Mouse (Mus musculus): Measurements from ENCODE around the gene Pds5b.
"Not testable (repeated sequence)": the region's sequence is repeated elsewhere in the genome, so short reads cannot be mapped to it uniquely, and the experiment has no call there.

The Pds5b gene

GRCm38 (mm10) chr5:150673153-150673835 lies at the start of gene Pds5b:
Gene Pds5b, plus strand, starts transcription at chr5:150673739.
- peak; percentile 90 for DNase-seq (ENCODE audit: low read depth, low spot score)

DNA sequence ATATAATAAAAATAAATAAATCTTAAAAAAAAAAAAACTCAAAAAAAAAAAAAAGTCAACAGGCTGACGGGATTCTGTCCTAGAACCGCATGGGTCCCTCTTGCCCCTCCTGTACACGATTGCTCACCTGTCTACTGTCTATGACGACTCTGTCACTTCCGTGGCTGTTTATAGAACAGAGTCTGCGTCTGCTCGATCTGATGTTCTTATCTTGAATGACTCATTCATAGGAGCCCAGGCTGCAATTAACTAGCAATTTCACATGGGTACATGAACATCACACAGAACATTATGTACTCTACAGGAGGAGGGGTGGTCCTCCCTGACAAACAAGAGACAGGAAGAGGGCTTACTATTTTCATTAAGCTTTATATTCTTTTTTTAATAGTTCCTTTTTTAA lies 48.0 kb upstream of the Pds5b start:
- DNase-seq (ENCODE audit: low read depth, low spot score) = no peak

- no peak for DNase-seq (ENCODE audit: low read depth, low spot score)
These were observed 44.3 kb upstream of the Pds5b start for GRCm38 (mm10) chr5:150629272-150629671.

- no peak for DNase-seq (ENCODE audit: low read depth, low spot score)
These were observed 43.8 kb upstream of the Pds5b start for GRCm38 (mm10) chr5:150629692-150630091.

- no peak for DNase-seq (ENCODE audit: low read depth, low spot score)
These were observed 32.1 kb upstream of the Pds5b start for GRCm38 (mm10) chr5:150641440-150641839.

DNA sequence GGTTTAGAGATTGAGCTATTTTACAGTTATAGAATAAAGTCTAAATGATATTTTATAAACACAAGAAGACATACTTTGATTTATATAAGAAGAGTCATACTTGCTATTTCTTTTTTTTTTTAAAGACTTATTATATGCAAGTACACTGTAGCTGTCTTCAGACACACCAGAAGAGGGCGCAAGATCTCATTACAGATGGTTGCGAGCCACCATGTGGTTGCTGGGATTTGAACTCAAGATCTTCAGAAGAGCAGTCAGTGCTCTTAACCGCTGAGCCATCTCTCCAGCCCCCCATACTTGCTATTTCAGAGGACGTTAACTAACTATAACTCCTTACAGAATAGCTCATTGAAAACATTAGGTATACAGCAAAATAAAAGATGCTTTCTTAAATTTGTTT lies 30.1 kb upstream of the Pds5b start:
- not testable (repeated sequence) for DNase-seq (ENCODE audit: low read depth, low spot score)

DNA sequence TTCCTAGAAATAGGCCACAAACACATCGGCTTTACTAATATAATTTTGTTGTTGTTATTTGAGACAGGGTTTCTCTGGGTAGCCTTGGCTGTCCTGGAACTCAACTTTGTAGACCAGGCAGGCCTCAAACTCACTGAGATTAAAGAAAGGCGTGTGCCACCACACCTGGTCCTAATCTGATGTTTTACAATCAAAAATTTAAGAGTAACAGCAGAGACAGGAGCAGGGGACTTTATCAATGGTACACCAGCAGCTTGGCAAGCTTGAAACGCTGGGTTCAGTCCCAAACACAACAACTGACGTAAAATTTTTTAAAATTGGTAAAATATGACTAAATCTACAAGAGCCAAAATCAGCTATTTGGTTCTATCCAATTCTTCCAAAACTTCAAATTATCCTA lies 28.6 kb upstream of the Pds5b start:
- DNase-seq (ENCODE audit: low read depth, low spot score) = no peak

DNA sequence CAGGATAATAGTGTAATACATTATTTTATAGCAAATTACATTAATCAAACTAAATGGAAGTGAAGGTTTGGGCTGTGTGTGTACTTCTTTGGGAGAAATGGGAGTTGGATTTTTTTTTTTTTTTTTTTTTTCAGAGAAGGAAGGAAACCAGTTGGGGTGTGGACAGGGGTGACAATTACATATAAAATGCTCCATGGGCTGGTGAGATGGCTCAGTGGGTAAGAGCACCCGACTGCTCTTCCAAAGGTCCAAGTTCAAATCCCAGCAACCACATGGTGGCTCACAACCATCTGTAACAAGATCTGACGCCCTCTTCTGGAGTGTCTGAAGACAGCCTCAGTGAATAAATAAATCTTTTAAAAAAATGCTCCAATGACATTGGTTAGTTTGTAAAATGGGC lies 21.0 kb upstream of the Pds5b start:
- no peak for DNase-seq (ENCODE audit: low read depth, low spot score)

- no peak for DNase-seq (ENCODE audit: low read depth, low spot score)
These were observed 19.0 kb upstream of the Pds5b start for GRCm38 (mm10) chr5:150654548-150654947.

- not testable (repeated sequence) for DNase-seq (ENCODE audit: low read depth, low spot score)
These were observed 14.1 kb upstream of the Pds5b start for GRCm38 (mm10) chr5:150659425-150659824.

DNA sequence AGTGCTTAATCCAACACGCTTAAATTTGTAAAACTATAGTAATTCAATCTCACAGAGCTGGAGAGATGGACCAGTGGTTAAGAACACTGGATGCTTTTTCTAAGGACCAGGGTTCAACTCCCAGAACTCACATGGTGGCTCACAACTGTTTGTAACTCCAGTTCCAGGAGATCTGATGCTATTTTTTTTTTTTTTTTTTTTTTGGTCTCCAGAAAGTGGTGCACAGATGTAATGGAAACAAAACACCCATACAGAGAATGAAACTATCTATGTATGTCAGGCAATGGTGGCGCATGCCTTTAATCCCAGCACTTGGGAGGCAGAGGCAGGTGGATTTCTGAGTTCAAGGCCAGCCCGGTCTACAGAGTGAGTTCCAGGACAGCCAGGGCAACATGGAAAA lies 13.2 kb upstream of the Pds5b start:
- not testable (repeated sequence) for DNase-seq (ENCODE audit: low read depth, low spot score)

DNA sequence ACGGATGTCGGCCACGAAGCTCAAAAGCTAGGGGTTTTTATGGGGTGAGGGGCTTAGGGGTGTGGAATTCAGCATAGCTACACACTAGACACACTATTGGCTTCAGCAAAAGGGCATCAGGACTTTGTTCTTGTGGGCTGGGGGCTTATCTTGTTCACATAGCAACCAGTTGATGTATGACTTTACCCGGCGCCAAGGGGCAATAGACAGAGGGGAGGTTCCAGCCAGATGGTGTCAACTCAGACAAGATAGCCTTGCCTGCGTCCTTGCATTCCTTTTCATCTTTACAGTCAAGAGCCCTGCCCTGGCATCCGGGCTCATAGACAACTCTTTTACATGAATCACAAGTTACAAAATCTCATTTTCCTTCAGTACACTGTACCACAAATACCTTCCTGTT lies 9.6 kb upstream of the Pds5b start:
- not testable (repeated sequence) for DNase-seq (ENCODE audit: low read depth, low spot score)

GRCm38 (mm10) chr5:150664794-150665131 lies 8.8 kb upstream of the Pds5b start:
- no peak for DNase-seq (ENCODE audit: low read depth, low spot score)

DNA sequence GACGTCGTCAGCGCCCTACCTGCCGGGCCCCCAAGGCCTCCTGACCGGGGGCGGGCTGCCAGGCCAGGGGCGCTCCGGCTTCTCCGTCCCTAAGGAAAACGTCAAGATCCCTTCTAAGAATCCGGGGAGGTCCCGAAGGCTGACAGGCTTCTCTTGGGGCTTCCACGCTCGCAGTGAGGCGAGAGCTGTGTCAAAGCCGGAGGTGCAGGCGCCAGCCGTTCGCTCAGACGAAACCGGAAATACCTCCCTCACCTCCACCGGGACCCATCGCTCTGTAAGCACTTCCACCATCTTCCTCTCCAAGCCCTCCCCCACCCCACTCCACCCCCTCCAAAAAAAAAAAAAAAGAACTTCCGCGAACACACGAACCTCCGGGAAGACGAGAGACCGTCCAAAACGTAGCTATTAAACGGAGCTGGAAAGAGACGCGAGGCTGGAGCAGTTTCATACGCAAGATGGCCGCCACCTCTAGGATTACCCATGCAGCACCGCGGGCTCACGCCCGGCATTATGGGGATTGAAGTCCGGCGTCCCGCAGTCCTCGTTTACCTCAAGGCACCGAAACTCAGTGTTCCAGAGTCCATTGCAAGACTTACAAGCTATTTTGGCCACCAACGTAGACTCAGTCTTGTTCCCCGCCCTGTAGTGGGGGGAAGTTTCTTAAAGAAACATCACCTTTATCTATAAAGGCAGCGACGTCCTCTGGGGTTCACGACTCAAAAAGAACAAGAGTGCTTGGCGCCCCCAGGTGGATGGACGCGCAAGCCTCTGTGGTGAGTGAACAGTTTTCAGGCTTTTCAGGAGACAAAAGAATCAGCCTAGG lies 8.2 kb upstream of the Pds5b start:
- peak; percentile 99 for DNase-seq (ENCODE audit: low read depth, low spot score)

DNA sequence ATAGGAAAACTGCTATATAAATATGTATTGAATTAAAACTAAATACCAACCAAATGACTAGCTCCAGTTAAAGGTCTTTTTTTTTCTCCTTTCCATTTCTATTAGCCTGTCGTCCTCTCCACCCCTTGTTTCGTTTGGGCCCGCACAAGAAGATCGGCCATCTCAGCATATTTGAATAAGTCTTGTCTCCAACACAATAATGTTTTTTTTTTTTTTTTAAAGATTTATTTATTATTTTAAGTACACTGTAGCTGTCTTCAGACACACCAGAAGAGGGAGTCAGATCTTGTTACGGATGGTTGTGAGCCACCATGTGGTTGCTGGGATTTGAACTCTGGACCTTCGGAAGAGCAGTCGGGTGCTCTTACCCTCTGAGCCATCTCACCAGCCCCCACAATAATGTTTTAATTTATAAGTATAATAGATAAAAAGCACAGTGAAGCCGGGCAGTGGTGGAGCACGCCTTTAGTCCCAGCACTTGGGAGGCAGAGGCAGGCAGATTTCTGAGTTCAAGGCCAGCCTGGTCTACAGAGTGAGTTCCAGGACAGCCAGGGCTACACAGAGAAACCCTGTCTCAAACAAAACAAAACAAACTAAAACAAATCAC lies 7.3 kb upstream of the Pds5b start, which contains the start of gene N4bp2l2:
Gene N4bp2l2, minus strand, starts transcription at position 51 of the 607 bp plus-strand sequence.
- not testable (repeated sequence) for DNase-seq (ENCODE audit: low read depth, low spot score)

DNA sequence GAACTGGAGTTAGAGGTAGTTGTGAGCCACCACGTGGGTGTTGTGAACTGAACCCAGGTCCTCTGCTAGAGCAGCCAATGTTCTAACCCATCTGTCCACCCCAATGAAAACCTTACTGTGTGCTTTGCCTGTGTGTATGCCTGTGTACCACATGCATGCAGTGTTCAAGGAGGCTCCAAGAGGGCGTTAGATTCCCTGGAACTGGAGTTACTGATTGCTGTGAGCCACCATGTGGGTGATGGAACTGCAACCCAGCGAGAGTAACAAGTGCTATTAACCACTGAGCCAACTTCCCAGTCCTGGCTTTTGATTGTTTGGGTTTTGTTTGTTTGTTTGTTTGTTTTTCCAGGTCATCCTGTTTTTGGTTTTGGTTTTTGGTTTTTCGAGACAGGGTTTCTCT lies 4.8 kb upstream of the Pds5b start:
- no peak for DNase-seq (ENCODE audit: low read depth, low spot score)

GRCm38 (mm10) chr5:150672343-150672742 lies 1.2 kb upstream of the Pds5b start:
- no peak for DNase-seq (ENCODE audit: low read depth, low spot score)

DNA sequence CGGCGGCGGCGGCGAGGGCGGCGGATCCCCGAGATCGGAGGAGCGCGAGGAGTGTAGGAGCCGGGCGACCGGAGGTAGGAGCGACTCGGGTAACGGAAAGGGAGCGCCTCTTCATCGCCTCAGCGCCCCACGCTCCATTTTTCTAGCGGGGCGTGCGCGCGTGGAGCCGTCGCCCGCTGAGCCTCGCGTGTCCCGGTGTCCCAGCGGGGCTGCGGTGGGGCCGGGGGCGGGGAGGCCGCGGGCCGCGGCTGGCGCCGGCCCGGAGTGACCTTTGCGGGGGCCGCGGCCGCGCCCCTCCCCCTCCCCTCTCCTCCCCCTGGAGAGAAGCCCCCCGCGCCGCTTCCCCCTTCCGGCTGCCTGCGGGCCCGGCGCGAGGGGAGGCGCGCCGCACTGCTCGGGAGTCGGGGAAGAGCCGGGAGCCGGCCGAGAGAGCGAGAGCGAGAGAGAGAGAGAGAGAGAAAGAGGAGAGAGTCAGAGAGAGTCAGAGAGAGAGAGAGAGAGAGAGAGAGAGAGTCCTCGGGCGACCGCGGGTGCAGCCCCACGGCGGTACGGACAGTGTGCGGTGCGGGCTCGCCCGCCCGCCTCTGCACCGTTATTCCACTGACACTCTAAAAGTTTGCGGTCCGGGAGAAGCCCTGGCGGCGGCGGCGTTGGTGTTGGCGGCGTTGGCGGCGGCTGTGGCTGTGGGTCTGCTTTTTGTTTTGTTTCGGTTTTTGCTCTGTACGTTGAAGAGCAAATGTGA lies 512 bp downstream of the Pds5b start:
- no peak for DNase-seq (ENCODE audit: low read depth, low spot score)

DNA sequence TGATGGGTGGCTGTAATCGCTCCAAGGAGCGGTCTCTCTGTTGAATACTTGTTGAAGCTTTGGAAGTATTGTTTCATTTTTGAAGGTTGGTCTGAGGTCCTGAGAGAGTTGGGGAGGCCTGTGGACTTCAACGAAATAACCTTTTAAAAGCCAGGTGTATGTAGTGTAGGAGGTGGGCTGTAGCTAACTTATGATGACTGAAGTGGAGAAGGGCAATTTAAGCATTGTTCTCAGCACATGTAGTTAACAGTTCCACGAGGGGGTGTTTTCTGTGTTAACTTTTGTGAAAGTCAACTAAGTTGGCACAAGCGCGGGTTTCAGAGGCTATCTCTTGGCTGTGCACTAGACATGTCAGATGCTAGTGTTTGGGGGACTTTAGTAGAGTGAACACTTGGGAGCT lies 1.3 kb downstream of the Pds5b start:
- DNase-seq (ENCODE audit: low read depth, low spot score) = no peak

DNA sequence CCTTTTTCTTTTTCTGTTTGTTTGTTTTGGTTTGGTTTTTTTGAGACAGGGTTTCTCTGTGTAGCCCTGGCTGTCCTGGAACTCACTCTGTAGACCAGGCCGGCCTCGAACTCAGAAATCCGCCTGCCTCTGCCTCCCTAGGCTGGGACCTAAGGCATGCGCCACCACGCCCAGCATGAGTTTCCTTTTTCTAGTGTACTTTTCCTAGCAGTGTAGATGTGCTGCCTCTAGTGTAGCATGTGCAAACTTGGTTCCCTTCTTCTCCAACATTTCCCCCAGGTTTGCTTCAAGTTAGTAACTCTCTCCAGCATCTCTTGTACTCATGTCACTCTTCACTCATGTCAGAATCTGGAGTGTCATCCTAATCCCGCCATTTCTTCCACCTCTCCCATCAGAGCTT lies 9.3 kb downstream of the Pds5b start:
- not testable (repeated sequence) for DNase-seq (ENCODE audit: low read depth, low spot score)

- no peak for DNase-seq (ENCODE audit: low read depth, low spot score)
These were observed 17.1 kb downstream of the Pds5b start for GRCm38 (mm10) chr5:150690685-150691084.

GRCm38 (mm10) chr5:150693277-150693676 lies 19.7 kb downstream of the Pds5b start:
- no peak for DNase-seq (ENCODE audit: low read depth, low spot score)

Measured in brain, embryonic 18.5 days (tissue).